Mouse (Mus musculus): ENCODE measurements around the gene Usp53. TPM values are rescaled to one million over a fixed set of nuclear protein-coding genes. Genes with fewer than 3 reads are reported as not detected.
A peak's percentile ranks its signal among the peaks of the same experiment; 100 is the strongest.
"Not testable (repeated sequence)": the region's sequence is repeated elsewhere in the genome, so short reads cannot be mapped to it uniquely, and the experiment has no call there.

The Usp53 gene
- total RNA-seq, 2 experiments from 2014 or later = 1.5 to 8.9 TPM

DNA sequence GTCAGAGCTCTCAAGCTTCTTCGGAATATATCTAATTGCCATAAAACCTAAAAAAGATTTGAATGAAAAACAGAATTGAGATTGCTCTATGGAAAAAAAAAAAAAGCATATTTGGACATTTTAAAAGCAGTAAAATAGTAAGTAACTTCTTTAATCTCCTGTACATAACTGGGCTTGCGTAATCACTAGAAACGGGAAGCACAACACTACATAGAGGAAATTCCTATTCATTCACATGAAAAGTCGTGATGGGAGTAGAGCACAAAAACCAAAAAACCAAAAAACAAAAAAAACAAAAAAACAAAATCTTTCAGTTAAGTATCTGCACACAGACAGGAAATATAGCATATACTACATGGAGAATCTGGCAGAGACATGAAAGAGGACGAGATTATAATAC, 20.0 kb downstream of the Usp53 start:
- no peak for ATAC-seq (replicated peaks; ENCODE audit: low FRiP score, poor library complexity, severe bottlenecking)

DNA sequence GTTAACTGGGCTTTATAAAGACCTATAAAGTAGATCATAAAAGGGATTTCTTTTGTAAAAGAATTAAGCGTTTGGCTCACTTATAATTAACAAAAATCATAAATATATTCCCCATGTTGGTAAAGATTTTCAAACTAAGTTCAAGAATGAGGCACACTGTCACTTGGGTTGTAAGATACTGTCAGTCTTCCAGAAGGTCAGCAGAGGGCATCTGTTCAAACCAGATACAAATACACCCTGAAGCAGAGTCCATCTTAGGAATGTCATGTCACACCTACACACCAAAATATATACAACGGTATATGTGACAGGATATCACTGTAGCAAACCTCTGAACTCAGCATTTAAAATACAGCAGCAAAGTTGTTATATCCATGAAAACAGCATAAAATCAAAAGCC, 34.2 kb downstream of the Usp53 start:
- no peak for ATAC-seq (replicated peaks; ENCODE audit: low FRiP score, poor library complexity, severe bottlenecking)

GRCm38 (mm10) chr3:122943387-122943890, 40.9 kb downstream of the Usp53 start:
- no peak for ATAC-seq (replicated peaks; ENCODE audit: low FRiP score, poor library complexity, severe bottlenecking)

- no peak for ATAC-seq (replicated peaks; ENCODE audit: low FRiP score, poor library complexity, severe bottlenecking)
Measured at GRCm38 (mm10) chr3:122939215-122939614, 45.1 kb downstream of the Usp53 start.

DNA sequence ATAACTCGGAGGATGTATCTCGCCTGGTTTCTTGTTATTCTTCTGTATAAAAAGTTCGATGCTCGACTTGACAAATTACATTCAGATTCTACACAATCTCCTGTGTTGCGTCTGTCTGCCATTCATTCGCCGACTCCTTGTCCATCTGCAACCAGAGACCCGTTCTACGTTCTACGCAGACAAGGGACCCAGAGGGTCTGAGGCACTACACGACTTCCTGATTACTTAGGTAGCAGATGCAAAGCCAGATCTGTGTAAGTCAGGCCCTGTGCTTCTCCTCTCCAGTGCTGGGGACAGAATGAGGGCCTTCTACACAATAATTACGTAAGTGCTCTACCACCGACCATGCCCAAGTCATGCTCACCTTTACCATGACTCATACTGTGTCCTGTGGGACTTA, 47.1 kb downstream of the Usp53 start:
- not testable (repeated sequence) for ATAC-seq (replicated peaks; ENCODE audit: low FRiP score, poor library complexity, severe bottlenecking)

DNA sequence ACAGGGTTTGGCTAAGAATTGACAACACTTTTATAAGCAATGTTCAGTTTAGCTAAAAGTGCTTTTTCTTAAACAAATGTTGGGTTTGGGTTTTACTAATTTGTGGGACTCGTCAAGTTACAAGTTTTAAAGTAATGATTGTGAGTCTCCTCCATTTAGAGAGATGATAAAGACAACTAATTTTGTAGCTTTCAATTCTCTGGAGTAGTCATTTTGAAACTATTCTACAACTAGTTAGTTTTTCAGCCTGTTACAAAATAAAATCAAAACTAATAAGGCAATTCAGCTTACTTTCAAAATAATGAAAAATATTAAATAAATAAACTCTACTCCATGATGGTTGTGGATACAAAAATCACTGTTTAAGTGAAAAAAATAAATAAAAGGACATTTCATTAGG, 51.8 kb downstream of the Usp53 start:
- ATAC-seq (replicated peaks; ENCODE audit: low FRiP score, poor library complexity, severe bottlenecking) = no peak

DNA sequence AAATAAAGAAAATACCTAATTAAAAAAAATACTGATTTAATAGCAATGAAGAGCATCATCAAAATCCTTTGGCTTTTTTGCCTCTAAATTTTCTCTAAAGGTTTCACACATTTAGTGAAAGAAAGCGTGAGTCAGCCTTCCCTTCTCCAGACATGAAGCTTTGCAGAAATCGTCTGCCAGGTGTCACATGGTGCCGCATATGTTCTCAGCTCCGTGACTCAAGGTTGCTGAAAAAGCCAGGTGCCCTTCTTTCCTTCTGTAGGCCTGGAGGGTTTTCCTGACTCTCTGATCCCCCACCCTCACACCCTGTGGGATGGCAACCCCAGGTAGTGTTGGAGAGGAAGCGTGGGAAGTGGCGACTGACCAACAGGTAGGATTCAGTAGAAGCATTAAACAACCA, 54.6 kb downstream of the Usp53 start:
- ATAC-seq (replicated peaks; ENCODE audit: low FRiP score, poor library complexity, severe bottlenecking) = no peak

GRCm38 (mm10) chr3:122924009-122924914, 60.0 kb downstream of the Usp53 start, which contains the start of gene 1810037I17Rik:
TSS of gene 1810037I17Rik (plus strand) at chr3:122924203.
- ATAC-seq (replicated peaks; ENCODE audit: low FRiP score, poor library complexity, severe bottlenecking) = peak; percentile 92

- no peak for ATAC-seq (replicated peaks; ENCODE audit: low FRiP score, poor library complexity, severe bottlenecking)
Measured at GRCm38 (mm10) chr3:122923147-122923546, 61.2 kb downstream of the Usp53 start.

DNA sequence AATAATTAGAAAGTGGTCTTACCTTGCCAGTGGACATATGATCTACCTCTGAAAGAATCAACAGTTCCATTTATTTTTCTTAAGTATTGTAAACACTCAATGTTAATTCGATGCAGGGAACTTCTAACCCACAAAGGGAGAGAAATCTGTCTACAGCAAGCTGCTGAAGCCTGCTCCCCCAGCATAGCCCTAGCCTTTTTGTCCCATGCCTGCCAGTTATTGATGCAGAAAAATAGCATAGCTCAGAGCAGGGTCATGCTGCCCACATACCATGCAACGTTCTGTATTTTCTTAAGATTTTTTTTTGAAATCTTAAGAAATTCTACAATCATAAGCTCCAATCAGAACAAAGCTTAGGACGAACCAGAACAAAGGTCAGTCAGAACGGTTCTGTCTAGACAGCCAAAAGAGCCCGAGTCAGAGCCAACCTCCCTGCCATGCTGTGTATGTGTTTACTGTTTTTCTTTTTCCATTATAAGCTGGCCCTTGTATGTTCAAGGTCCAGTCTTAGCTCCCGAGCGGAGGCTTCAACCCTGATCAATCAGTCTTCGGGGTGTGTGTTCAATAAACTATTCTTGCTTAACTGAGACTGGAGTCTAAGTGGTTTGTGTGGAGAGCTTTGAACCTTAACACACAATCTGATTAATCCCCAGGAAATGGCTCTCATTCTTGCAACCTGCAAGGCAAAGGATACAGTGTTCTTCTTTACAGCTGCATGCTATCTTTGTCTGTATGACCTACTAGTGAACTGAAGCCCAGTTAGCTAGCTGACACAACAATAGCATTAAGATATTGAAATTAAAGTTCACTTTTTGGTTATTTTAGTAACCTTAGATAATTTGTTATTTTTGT, 62.4 kb downstream of the Usp53 start:
- ATAC-seq (replicated peaks; ENCODE audit: low FRiP score, poor library complexity, severe bottlenecking) = no peak

DNA sequence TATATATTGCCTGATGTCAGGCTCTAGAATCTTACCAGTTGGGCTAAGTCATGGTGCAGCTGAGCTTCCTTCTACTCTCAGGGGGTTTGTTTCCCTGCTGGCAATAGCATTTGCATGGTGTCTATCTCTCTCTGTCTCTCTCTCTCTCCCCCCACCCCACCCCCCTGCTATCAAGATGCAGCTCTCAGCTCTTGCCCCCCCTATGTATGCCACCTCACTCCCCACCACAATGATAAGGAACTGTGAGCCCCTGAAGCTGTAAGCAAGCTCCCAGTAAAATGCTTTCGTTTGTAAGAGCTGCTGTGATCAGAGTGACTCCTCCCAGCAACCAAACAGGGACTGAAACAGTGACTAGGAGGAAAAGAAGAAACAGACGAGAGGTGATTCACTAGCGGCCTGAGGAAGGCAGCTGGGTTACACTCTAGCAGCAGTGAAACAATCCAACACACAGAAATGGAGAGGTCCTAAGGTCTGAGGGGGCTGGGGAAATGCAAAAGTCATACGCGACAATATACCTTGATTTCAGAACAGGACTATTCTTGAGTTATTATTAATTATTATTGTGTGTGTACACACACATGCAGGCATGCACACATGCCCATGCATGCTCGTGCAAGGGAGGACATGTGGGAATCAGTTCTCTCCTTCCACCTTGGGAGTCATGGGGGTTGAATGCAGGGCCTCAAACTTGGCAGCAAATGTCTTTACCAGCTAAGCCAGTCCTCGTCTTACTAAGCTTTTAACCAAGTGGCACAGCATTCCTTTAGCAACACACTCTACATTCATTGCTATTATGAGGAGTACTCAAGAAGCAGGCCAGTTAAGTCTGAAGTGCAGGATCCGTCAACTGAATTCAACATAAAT, 63.5 kb downstream of the Usp53 start:
- no peak for ATAC-seq (replicated peaks; ENCODE audit: low FRiP score, poor library complexity, severe bottlenecking)

DNA sequence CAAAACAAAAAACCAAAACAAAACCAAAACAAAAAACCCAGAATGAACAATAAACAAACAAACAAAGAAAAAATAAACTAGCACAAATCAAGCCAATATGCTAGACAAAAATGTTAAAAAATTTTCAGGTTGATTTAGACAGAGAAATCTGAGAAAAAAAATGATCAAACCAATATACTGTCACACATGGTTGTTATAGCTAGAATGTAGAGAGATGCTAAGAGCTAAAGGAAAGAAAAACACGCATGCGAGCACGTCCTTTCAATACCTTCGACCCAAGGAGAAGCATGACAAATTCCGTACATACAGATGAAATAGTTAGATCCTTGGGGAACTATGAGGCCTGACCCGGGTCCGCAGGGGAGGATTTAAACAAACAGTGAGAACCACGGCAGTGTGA, 65.0 kb downstream of the Usp53 start, which contains the start of gene Gm10959:
TSS of gene Gm10959 (minus strand) at position 101 of the 400 bp plus-strand sequence.
- ATAC-seq (replicated peaks; ENCODE audit: low FRiP score, poor library complexity, severe bottlenecking) = no peak

- ATAC-seq (replicated peaks; ENCODE audit: low FRiP score, poor library complexity, severe bottlenecking) = no peak
Measured at GRCm38 (mm10) chr3:122918672-122919071, 65.6 kb downstream of the Usp53 start.

- no peak for ATAC-seq (replicated peaks; ENCODE audit: low FRiP score, poor library complexity, severe bottlenecking)
Measured at GRCm38 (mm10) chr3:122916191-122916680, 68.1 kb downstream of the Usp53 start.

- no peak for ATAC-seq (replicated peaks; ENCODE audit: low FRiP score, poor library complexity, severe bottlenecking)
Measured at GRCm38 (mm10) chr3:122915493-122915892, 68.8 kb downstream of the Usp53 start.

GRCm38 (mm10) chr3:122907841-122908240, 76.5 kb downstream of the Usp53 start:
- no peak for ATAC-seq (replicated peaks; ENCODE audit: low FRiP score, poor library complexity, severe bottlenecking)

DNA sequence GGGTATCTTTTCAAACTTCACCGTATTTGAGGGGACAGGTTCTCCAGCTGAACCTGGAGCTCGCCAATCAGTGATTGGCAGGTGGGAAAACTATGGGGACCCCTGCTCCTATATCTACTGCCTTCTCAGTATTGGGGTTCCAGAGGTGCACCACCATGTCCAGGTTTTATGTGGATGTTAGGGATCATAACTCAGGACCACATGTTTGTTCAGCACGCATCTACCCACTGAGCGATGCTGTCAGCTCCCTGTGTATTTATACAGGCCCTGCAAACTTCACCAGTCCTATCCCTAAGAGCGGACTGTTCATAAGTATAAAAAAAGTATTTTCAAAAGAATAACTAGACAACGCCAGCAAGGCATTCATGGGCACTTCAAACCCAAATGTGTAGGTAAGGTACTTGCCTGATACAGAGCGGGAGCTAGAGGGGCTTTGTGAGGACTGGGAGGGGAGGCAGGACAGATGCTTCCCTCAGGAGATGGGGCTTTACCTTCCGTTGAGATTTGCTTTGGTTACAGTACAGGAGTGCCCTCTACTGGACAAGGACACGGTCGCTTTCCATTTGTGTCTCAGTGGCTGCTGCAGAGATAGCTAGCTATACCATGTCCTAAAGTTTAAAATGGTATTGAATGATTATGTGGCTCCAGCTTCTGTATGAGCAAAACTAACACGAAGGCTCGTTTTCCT, 80.4 kb downstream of the Usp53 start:
- ATAC-seq (replicated peaks; ENCODE audit: low FRiP score, poor library complexity, severe bottlenecking) = no peak

DNA sequence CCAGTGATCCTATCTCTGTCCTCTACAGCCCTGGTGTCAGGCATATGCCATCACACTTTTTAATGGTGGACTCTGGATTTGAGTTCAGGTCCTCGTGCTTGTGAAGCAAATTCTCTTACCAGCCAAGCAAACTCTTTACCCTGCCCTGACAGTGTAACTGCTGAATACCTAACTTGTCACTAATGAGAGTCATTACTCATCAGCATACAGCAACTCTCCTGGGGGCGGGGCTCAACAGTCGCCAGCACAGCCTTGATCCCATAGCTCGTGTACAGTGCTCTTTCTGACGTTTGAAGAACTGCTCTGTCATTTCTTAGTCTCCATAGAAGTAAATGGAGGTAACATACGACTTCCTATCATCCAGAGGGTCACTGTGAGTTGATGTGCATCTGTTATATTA, 86.1 kb downstream of the Usp53 start:
- ATAC-seq (replicated peaks; ENCODE audit: low FRiP score, poor library complexity, severe bottlenecking) = no peak

Measured in erythroblast, adult 5-6 weeks (primary cell).